Mouse (Mus musculus) MEL (cell line): ENCODE results near the gene Arglu1. TPM values are rescaled to one million over a fixed set of nuclear protein-coding genes. Genes with fewer than 3 reads are reported as not detected.

ENCODE experiments used
- DNase-seq: peaks from one replicate; pipeline ENCODE4 v3.0.0; 2011; ENCODE audit warnings: low read depth, low spot score
- H3K27ac ChIP-seq: 2 replicates; pipeline ENCODE4 v1.5.1; 2012; ENCODE audit warnings: low read depth, mild to moderate bottlenecking, control low read depth, low read length, moderate library complexity; ENCODE audit not compliant: control insufficient read depth
- H3K27me3 ChIP-seq, 2 experiments: fragments of 150-350 bp in 1 of 2; sonication (generic) in 1 of 2; 2 replicates each; pipeline ENCODE4 v1.6.1; 2012; ENCODE audit warnings: low read length in 2 of 2, mild to moderate bottlenecking in 2 of 2, improper control_type of control experiment in 1 of 2, moderate library complexity in 1 of 2; ENCODE audit not compliant: insufficient read depth in 2 of 2, control insufficient read depth in 1 of 2
- H3K36me3 ChIP-seq, 2 experiments: 2 replicates each; pipeline ENCODE4 v1.6.1; 2012 to 2014; ENCODE audit warnings: low read length in 2 of 2, improper control_type of control experiment in 1 of 2, inconsistent platforms in 1 of 2, mild to moderate bottlenecking in 1 of 2; ENCODE audit not compliant: insufficient read depth in 2 of 2, control insufficient read depth in 1 of 2
- H3K4me1 ChIP-seq, 2 experiments: fragments of 150-350 bp in 1 of 2; sonication (generic) in 1 of 2; 2 replicates each; pipeline ENCODE4 v1.6.1; 2012; ENCODE audit warnings: low read length in 2 of 2, improper control_type of control experiment in 1 of 2, mild to moderate bottlenecking in 1 of 2; ENCODE audit not compliant: insufficient read depth in 2 of 2, control insufficient read depth in 1 of 2
- H3K4me3 ChIP-seq, 2 experiments: fragments of 150-350 bp in 1 of 2; sonication (generic) in 1 of 2; 2 replicates each; pipeline ENCODE4 v1.5.1; 2012; ENCODE audit warnings: low read depth in 2 of 2, low read length in 2 of 2, mild to moderate bottlenecking in 2 of 2, moderate library complexity in 2 of 2, control low read depth in 1 of 2, improper control_type of control experiment in 1 of 2; ENCODE audit not compliant: control insufficient read depth in 1 of 2, insufficient read depth in 1 of 2
- H3K79me2 ChIP-seq: 2 replicates; pipeline ENCODE4 v1.6.1; 2012; ENCODE audit warnings: mild to moderate bottlenecking, low read length, moderate library complexity; ENCODE audit not compliant: control insufficient read depth, poor library complexity, insufficient read depth
- H3K9ac ChIP-seq: 2 replicates; pipeline ENCODE4 v1.6.1; 2012; ENCODE audit warnings: low read depth, mild to moderate bottlenecking, control low read depth, low read length, moderate library complexity; ENCODE audit not compliant: control insufficient read depth, poor library complexity, severe bottlenecking
- H3K9me3 ChIP-seq: fragments of 150-350 bp; sonication (generic); replicated peaks from 2 replicates; pipeline ENCODE4 v1.6.1; 2012; ENCODE audit warnings: mild to moderate bottlenecking, low read length, improper control_type of control experiment, moderate library complexity; ENCODE audit not compliant: insufficient read depth
- CHD1 ChIP-seq: IDR thresholded peaks from 2 replicates; pipeline ENCODE4 v1.6.1; 2012; ENCODE audit warnings: low read depth, mild to moderate bottlenecking, inconsistent platforms, low read length, improper control_type of control experiment
- CHD2 ChIP-seq: IDR thresholded peaks from 2 replicates; pipeline ENCODE4 v1.6.1; 2011; ENCODE audit warnings: low read length, improper control_type of control experiment
- CTCF ChIP-seq, 3 experiments: IDR thresholded peaks in 2 of 3; conservative IDR thresholded peaks in 1 of 3; 2 replicates each; pipeline ENCODE4 v1.5.1; 2011 to 2012; ENCODE audit warnings: low read length in 3 of 3, low read depth in 2 of 3, mild to moderate bottlenecking in 2 of 3, improper control_type of control experiment in 1 of 3, inconsistent platforms in 1 of 3, mixed read lengths in 1 of 3, moderate library complexity in 1 of 3; ENCODE audit not compliant: control insufficient read depth in 1 of 3, insufficient read depth in 1 of 3, poor library complexity in 1 of 3, severe bottlenecking in 1 of 3
- GABPA ChIP-seq: IDR thresholded peaks from 2 replicates; pipeline ENCODE4 v1.6.1; 2012; ENCODE audit warnings: low read depth, mild to moderate bottlenecking, inconsistent platforms, low read length, improper control_type of control experiment, moderate library complexity
- KAT2A ChIP-seq: conservative IDR thresholded peaks from 2 replicates; pipeline ENCODE4 v1.6.1; 2012; ENCODE audit warnings: low read depth, low read length, improper control_type of control experiment, inconsistent platforms
- MAFK ChIP-seq: IDR thresholded peaks from 2 replicates; pipeline ENCODE4 v1.6.1; 2011; ENCODE audit warnings: low read depth, mild to moderate bottlenecking, low read length, improper control_type of control experiment, borderline replicate concordance
- MAZ ChIP-seq: IDR thresholded peaks from 2 replicates; pipeline ENCODE4 v1.6.1; 2012; ENCODE audit warnings: low read depth, mild to moderate bottlenecking, inconsistent platforms, low read length, improper control_type of control experiment
- NELFE ChIP-seq: IDR thresholded peaks from 2 replicates; pipeline ENCODE4 v1.6.1; 2011; ENCODE audit warnings: low read depth, low read length, improper control_type of control experiment
- NRF1 ChIP-seq: IDR thresholded peaks from 2 replicates; pipeline ENCODE4 v1.6.1; 2014; ENCODE audit warnings: low read depth, mild to moderate bottlenecking, inconsistent platforms, low read length, improper control_type of control experiment, moderate library complexity; ENCODE audit not compliant: poor library complexity, insufficient read depth, severe bottlenecking
- POLR2AphosphoS2 ChIP-seq: IDR thresholded peaks from 2 replicates; pipeline ENCODE4 v1.6.1; 2011; ENCODE audit warnings: low read length, improper control_type of control experiment
- RAD21 ChIP-seq: IDR thresholded peaks from 2 replicates; pipeline ENCODE4 v1.6.1; 2011; ENCODE audit warnings: mild to moderate bottlenecking, low read depth, low read length, improper control_type of control experiment
- RCOR1 ChIP-seq: IDR thresholded peaks from 2 replicates; pipeline ENCODE4 v1.6.1; 2012; ENCODE audit warnings: low read depth, mild to moderate bottlenecking, inconsistent platforms, low read length, improper control_type of control experiment
- SIN3A ChIP-seq: IDR thresholded peaks from 2 replicates; pipeline ENCODE4 v1.6.1; 2012; ENCODE audit warnings: low read length, improper control_type of control experiment, inconsistent platforms
- SMC3 ChIP-seq: IDR thresholded peaks from 2 replicates; pipeline ENCODE4 v1.6.1; 2011; ENCODE audit warnings: low read depth, low read length, improper control_type of control experiment
- TCF12 ChIP-seq: IDR thresholded peaks from 2 replicates; pipeline ENCODE4 v1.6.1; 2014; ENCODE audit warnings: low read depth, mild to moderate bottlenecking, inconsistent platforms, low read length, improper control_type of control experiment, moderate library complexity
- USF1 ChIP-seq: IDR thresholded peaks from 2 replicates; pipeline ENCODE4 v1.6.1; 2014; ENCODE audit warnings: low read depth, mild to moderate bottlenecking, inconsistent platforms, low read length, improper control_type of control experiment, moderate library complexity
- USF2 ChIP-seq, 2 experiments: IDR thresholded peaks; 2 replicates each; pipeline ENCODE4 v1.6.1; 2011 to 2012; ENCODE audit warnings: improper control_type of control experiment in 2 of 2, low read length in 2 of 2, borderline replicate concordance in 1 of 2, inconsistent platforms in 1 of 2, low read depth in 1 of 2, mild to moderate bottlenecking in 1 of 2; ENCODE audit not compliant: insufficient read depth in 1 of 2
- ZC3H11A ChIP-seq: IDR thresholded peaks from 2 replicates; pipeline ENCODE4 v1.6.1; 2012; ENCODE audit warnings: low read depth, mild to moderate bottlenecking, inconsistent platforms, low read length, improper control_type of control experiment
- ZKSCAN1 ChIP-seq: IDR thresholded peaks from 2 replicates; pipeline ENCODE4 v1.6.1; 2012; ENCODE audit warnings: low read depth, mild to moderate bottlenecking, inconsistent platforms, low read length, improper control_type of control experiment, moderate library complexity
- ZMIZ1 ChIP-seq: IDR thresholded peaks from 2 replicates; pipeline ENCODE4 v1.6.1; 2012; ENCODE audit warnings: low read depth, mild to moderate bottlenecking, inconsistent platforms, low read length, improper control_type of control experiment, moderate library complexity
- polyA plus RNA-seq, 2 experiments: library from polyadenylated mRNA; stranded (reverse) in 1 of 2; unstranded in 1 of 2; fragments of >175 nt in 1 of 2; fragments of >200 nt in 1 of 2; gene quantifications; 2 replicates each; pipeline versions ENCODE4 v1.2.1 to v1.2.4; 2012; ENCODE audit warnings: low replicate concordance in 2 of 2, low read depth in 1 of 2; ENCODE audit not compliant: insufficient read length in 2 of 2, insufficient read depth in 1 of 2, missing spikeins in 1 of 2
- total RNA-seq: library from RNA; depleted of rRNA; stranded (reverse); fragments of 300-350 nt; gene quantifications from 2 replicates; pipeline ENCODE4 v1.2.3, GENCODE M21; 2012

Arglu1 gene
- total and polyA plus RNA-seq, 3 experiments, result 35.3 to 104 TPM; not detected in 1

DNA sequence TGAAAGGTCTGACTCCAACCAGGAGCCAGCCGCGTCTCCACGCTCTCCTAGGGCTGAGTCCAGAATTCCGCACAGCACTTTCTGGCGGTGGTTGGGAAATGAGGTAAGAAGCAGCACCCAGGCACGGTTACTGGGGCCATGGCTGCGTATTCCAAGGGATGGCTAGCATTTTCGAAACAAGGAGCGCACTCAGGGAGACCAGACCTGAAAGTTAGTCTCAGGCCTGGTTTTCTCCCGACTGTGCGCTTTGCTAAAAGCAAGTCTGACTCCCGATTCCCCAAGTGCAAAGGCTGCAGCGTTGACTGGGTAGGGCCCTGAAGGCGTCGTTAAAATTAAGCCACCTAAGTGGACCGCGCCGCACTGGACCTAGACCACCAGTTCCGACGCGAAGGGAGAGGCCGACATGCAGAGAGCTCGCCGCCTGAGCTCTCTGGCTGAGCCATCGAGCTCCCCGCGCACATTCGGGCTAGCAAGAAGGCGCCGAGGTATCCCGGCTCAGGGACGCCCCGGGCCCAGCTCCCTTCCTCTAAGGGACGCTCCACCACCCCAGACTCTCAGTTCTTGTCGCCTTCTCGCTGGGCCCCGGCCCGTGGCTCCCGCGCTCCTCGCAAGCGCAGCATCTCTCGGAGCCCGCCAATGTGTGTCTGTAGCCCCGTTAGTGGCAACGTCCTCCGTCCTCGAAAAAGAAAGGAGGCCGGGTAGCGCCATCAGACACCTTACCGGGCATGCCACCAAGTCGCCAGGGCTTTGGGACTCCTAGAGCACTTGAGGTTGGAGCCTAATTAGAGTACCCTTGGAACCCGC, 30.6 kb downstream of the Arglu1 start:
- H3K4me1 ChIP-seq, result no peaks in the 10 kb centered on the region
- no peak overlapping the region for H3K4me3 ChIP-seq
- no peaks in the 10 kb centered on the region for H3K79me2 ChIP-seq
- no peaks in the 10 kb centered on the region for H3K9me3 ChIP-seq
- no peak for DNase-seq
- no peak for TF ChIP-seq MAFK
- H3K27me3 ChIP-seq, result no peaks in the 10 kb centered on the region
- no peak overlapping the region for H3K27ac ChIP-seq
- peaks cover 0 to 9% of the 10 kb centered on the region in 2 experiments; a peak in 2 of 4 replicates for H3K36me3 ChIP-seq
- H3K9ac ChIP-seq, result no peak overlapping the region

DNA sequence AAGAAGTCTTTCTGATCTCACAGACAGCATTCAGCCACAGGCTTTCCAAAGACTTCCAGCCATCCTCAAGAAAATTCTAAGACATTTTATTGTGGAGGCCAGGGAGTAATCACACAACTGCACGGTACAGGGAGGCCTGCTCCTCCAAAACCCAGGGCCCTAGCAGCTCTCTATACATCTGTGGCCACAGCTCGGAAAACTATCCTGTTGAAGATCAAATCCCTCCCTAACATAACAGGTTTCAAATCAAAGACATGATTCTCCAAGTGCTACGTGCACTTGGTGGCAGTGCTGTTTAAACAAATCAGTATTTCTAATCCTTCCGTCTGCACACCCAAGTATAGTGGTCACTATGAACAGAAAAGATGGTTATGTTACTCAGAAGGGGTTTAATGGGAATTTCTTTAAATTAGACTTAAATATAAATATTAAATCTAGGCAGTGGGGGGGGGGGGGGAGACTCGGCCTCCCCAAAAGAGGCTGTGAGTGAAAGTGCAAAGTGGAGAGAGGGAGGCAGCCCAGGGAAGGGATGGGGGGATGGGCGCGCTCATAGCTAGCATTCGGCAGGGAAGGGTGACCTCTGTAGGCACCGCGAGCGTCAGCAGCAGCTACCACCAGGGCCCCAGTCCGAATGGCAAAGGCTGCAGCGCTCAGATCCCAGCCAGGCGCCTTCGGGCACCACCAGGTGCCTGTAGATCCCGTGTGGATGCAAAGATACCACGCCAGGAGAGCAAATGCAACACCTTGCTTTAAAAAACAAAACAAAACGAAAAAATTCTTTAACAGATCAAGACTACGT, 31.7 kb downstream of the Arglu1 start:
- Histone ChIP-seq H3K4me1 (no peaks in the 10 kb centered on the region), H3K36me3 (peaks cover 0 to 5% of the 10 kb centered on the region in 2 experiments; a peak in 2 of 4 replicates), H3K27me3 (no peaks in the 10 kb centered on the region)
- TF ChIP-seq POLR2AphosphoS2 (no peak), USF2 (IDR thresholded peaks at IDR 0.05; ENCODE audit: borderline replicate concordance in 1 of 2, insufficient read depth in 1 of 2, low read depth in 1 of 2, low read length in 2 of 2) (no peak), SIN3A (no peak), NELFE (no peak), ZMIZ1 (no peak), CHD1 (no peak), RAD21 (no peak), NRF1 (no peak), RCOR1 (no peak), KAT2A (no peak), MAZ (no peak), CHD2 (no peak), ZKSCAN1 (no peak), SMC3 (no peak), ZC3H11A (no peak), USF1 (no peak), MAFK (no peak), TCF12 (no peak), GABPA (no peak), CTCF (IDR thresholded peaks at IDR 0.05 in 2 of 3, conservative IDR thresholded peaks at IDR 0.05 in 1 of 3; ENCODE audit: control insufficient read depth in 1 of 3, insufficient read depth in 1 of 3, low read depth in 2 of 3, low read length in 3 of 3, poor library complexity in 1 of 3, severe bottlenecking in 1 of 3) (no peak)
- TF ChIP-seq, all 39 proteins: peak for 0
- Histone ChIP-seq H3K9me3 (no peaks in the 10 kb centered on the region), H3K79me2 (no peaks in the 10 kb centered on the region), H3K4me3 (no peak overlapping the region), H3K27ac (no peak overlapping the region), H3K9ac (no peak overlapping the region)
- DNase-seq, result no peak
